16 mouse cellular contexts compared by ENCODE assay signal in genomic region chr19:27336126-27336917, GRCm38 (mm10). TPM values are rescaled to one million over a fixed set of nuclear protein-coding genes. Genes with fewer than 3 reads are reported as not detected.
DNase-seq lines count a peak whose midpoint lies in the region; ATAC-seq and TF ChIP-seq lines count a peak whose summit lies in the region.
"Had no signal": no experiment of that assay in that cellular context is flagged by ENCODE, and none has a peak within 500 bp of the region (broad histone marks: within the 10 kb centered on the region; RNA-seq: fewer than 3 reads in every experiment).

No protein-coding gene starts in this region.

- TF ChIP-seq POLR2A in embryonic fibroblast, embryonic 13.5 days (IDR thresholded peaks at IDR 0.05; ENCODE audit: low read depth, low read length) = no peak

- no peaks in the 10 kb centered on the region for H3K36me3 ChIP-seq in midbrain, embryonic 10.5 days
- no peaks in the 10 kb centered on the region for H3K36me3 ChIP-seq in midbrain, embryonic 15.5 days (replicated peaks)
- H3K36me3 ChIP-seq in heart, embryonic 15.5 days = no peaks in the 10 kb centered on the region
- no peaks in the 10 kb centered on the region for H3K36me3 ChIP-seq in hindbrain, embryonic 11.5 days (ENCODE audit: control insufficient read depth, insufficient read depth, low read length)
- H3K36me3 ChIP-seq: midbrain, embryonic 12.5 days; neural tube, embryonic 12.5 days; stomach, embryonic 15.5 days had no signal

- H3K27ac ChIP-seq in midbrain, embryonic 10.5 days (replicated peaks) = 0 out of 2 replicates have a peak overlapping the region, but pooled peaks have one; percentile 42
- H3K27ac ChIP-seq in midbrain, embryonic 15.5 days = no peak overlapping the region
- peak overlapping the region; percentile 7 for H3K27ac ChIP-seq in embryonic fibroblast, embryonic 13.5 days (ENCODE audit: insufficient read depth, low read length)
- H3K27ac ChIP-seq in heart, embryonic 15.5 days = peak overlapping the region; percentile 18; the same call in 1 of the 2 replicates
- no peak overlapping the region for H3K27ac ChIP-seq in hindbrain, embryonic 11.5 days (ENCODE audit: low read depth, low read length)
- H3K27ac ChIP-seq: forebrain, embryonic 13.5 days; hindbrain, postnatal 0 days; kidney, postnatal 0 days; liver, embryonic 14.5 days; midbrain, embryonic 12.5 days; neural tube, embryonic 12.5 days; stomach, embryonic 15.5 days had no signal

- no peaks in the 10 kb centered on the region for H3K27me3 ChIP-seq in midbrain, embryonic 10.5 days (ENCODE audit: low read depth, poor library complexity, severe bottlenecking)
- no peaks in the 10 kb centered on the region for H3K27me3 ChIP-seq in midbrain, embryonic 15.5 days (replicated peaks)
- H3K27me3 ChIP-seq in heart, embryonic 15.5 days = 0 out of 2 replicates have a peak, but pooled peaks cover 10% of the 10 kb centered on the region
- no peaks in the 10 kb centered on the region for H3K27me3 ChIP-seq in hindbrain, embryonic 11.5 days (ENCODE audit: control insufficient read depth, insufficient read depth, low read length)
- H3K27me3 ChIP-seq: forebrain, embryonic 13.5 days; midbrain, embryonic 12.5 days; neural tube, embryonic 12.5 days; stomach, embryonic 15.5 days had no signal

- H3K9ac ChIP-seq in midbrain, embryonic 15.5 days = no peak overlapping the region
- H3K9ac ChIP-seq in heart, embryonic 15.5 days = no peak overlapping the region
- H3K9ac ChIP-seq in hindbrain, embryonic 11.5 days (ENCODE audit: low read depth, low read length) = no peak overlapping the region
- H3K9ac ChIP-seq: forebrain, embryonic 13.5 days; liver, embryonic 14.5 days; midbrain, embryonic 12.5 days; neural tube, embryonic 12.5 days; stomach, embryonic 15.5 days had no signal

- no peak for TF ChIP-seq CTCF in embryonic fibroblast, embryonic 13.5 days (IDR thresholded peaks at IDR 0.05; ENCODE audit: borderline replicate concordance, insufficient read depth, low read length)

- H3K4me1 ChIP-seq in midbrain, embryonic 10.5 days = peaks cover 11% of the 10 kb centered on the region; the same call in 1 of the 2 replicates
- H3K4me1 ChIP-seq in midbrain, embryonic 15.5 days = no peaks in the 10 kb centered on the region
- peaks cover 6% of the 10 kb centered on the region; the same call in 1 of the 2 replicates for H3K4me1 ChIP-seq in embryonic fibroblast, embryonic 13.5 days (ENCODE audit: control insufficient read depth, insufficient read depth, low read length)
- H3K4me1 ChIP-seq in heart, embryonic 15.5 days (replicated peaks) = no peaks in the 10 kb centered on the region
- H3K4me1 ChIP-seq in hindbrain, embryonic 11.5 days (replicated peaks; ENCODE audit: control insufficient read depth, insufficient read depth, low read length) = no peaks in the 10 kb centered on the region
- H3K4me1 ChIP-seq: midbrain, embryonic 12.5 days; neural tube, embryonic 12.5 days; stomach, embryonic 15.5 days had no signal

- WGBS in midbrain, embryonic 10.5 days = 82% methylated on average over 4 of the region's 4 CpGs
- WGBS in midbrain, embryonic 15.5 days = 73% methylated on average over 4 of the region's 4 CpGs
- WGBS in heart, embryonic 15.5 days = 71% methylated on average over 4 of the region's 4 CpGs
- 79% methylated on average over 4 of the region's 4 CpGs for WGBS in hindbrain, embryonic 11.5 days

- ATAC-seq in midbrain, embryonic 15.5 days (replicated peaks) = no peak
- no peak for ATAC-seq in heart, embryonic 15.5 days (replicated peaks; ENCODE audit: insufficient number of reproducible peaks, insufficient read depth, low FRiP score, low read depth)
- ATAC-seq in hindbrain, embryonic 11.5 days (ENCODE audit: low FRiP score) = no peak
- ATAC-seq: forebrain, embryonic 13.5 days; hindbrain, postnatal 0 days had no signal

- H3K4me2 ChIP-seq in midbrain, embryonic 15.5 days = no peak overlapping the region
- H3K4me2 ChIP-seq in heart, embryonic 15.5 days = no peak overlapping the region
- H3K4me2 ChIP-seq in hindbrain, embryonic 11.5 days (replicated peaks; ENCODE audit: low read depth, low read length) = no peak overlapping the region
- H3K4me2 ChIP-seq: forebrain, embryonic 13.5 days; midbrain, embryonic 12.5 days; neural tube, embryonic 12.5 days; stomach, embryonic 15.5 days had no signal

- DNase-seq in midbrain, embryonic 10.5 days (ENCODE audit: low spot score) = no peak
- DNase-seq in ovary, postnatal 10 days (ENCODE audit: low spot score) = peak; percentile 9
- no peak for DNase-seq in hindbrain, embryonic 11.5 days (ENCODE audit: low spot score)
- no peak for DNase-seq in spleen, postnatal 4 days (ENCODE audit: low spot score in 2 of 2)
- DNase-seq: cerebellum, adult 8-10 months; right cerebral cortex, postnatal 25 days had no signal

- no peak overlapping the region for H3K4me3 ChIP-seq in midbrain, embryonic 10.5 days
- no peak overlapping the region for H3K4me3 ChIP-seq in midbrain, embryonic 15.5 days
- H3K4me3 ChIP-seq in embryonic fibroblast, embryonic 13.5 days (ENCODE audit: insufficient read depth, low read length) = no peak overlapping the region
- H3K4me3 ChIP-seq in heart, embryonic 15.5 days = no peak overlapping the region
- no peak overlapping the region for H3K4me3 ChIP-seq in hindbrain, embryonic 11.5 days (ENCODE audit: low read depth, low read length)
- H3K4me3 ChIP-seq: forebrain, embryonic 13.5 days; midbrain, embryonic 12.5 days; neural tube, embryonic 12.5 days; stomach, embryonic 15.5 days had no signal

- no peaks in the 10 kb centered on the region for H3K9me3 ChIP-seq in midbrain, embryonic 10.5 days (replicated peaks)
- no peaks in the 10 kb centered on the region for H3K9me3 ChIP-seq in midbrain, embryonic 15.5 days
- H3K9me3 ChIP-seq in heart, embryonic 15.5 days (replicated peaks) = no peaks in the 10 kb centered on the region
- no peaks in the 10 kb centered on the region for H3K9me3 ChIP-seq in hindbrain, embryonic 11.5 days (ENCODE audit: control insufficient read depth, low read length)
- H3K9me3 ChIP-seq: forebrain, embryonic 13.5 days; midbrain, embryonic 12.5 days; neural tube, embryonic 12.5 days; stomach, embryonic 15.5 days had no signal

RNA-seq across cellular contexts. Expression of gene Kcnv2, which starts 13.9 kb away (rescaled TPM):
- polyA plus RNA-seq in midbrain, embryonic 10.5 days (2016; fragmentation: Nextera tagmentation; extraction: Ambion mirVana) = 0.12 and 0.15 TPM in 2 replicates
- 0.03 and 0.04 TPM in 2 replicates for polyA plus RNA-seq in midbrain, embryonic 15.5 days (2015; fragmentation: Nextera tagmentation; extraction: Ambion mirVana)
- polyA plus RNA-seq in embryonic fibroblast, embryonic 13.5 days (2011; ENCODE audit: insufficient read length, low read depth, missing spikeins) = not detected in 2 replicates
- 0.03 and 0.05 TPM in 2 replicates for polyA plus RNA-seq in heart, embryonic 15.5 days (2015; fragmentation: Nextera tagmentation; extraction: Ambion mirVana)
- polyA plus RNA-seq in hindbrain, embryonic 11.5 days (2014; fragmentation: Nextera tagmentation; extraction: Ambion mirVana) = 0.05 and 0.08 TPM in 2 replicates
- polyA plus RNA-seq: forebrain, embryonic 13.5 days; liver, embryonic 14.5 days had no signal

Comparison
In these comparisons a context has a peak if more than half of its experiments do, and no peak if none do; other contexts are left out.
1. H3K27ac ChIP-seq: peak in midbrain, embryonic 10.5 days (single experiment), embryonic fibroblast, embryonic 13.5 days (single experiment) and heart, embryonic 15.5 days (single experiment); none in midbrain, embryonic 15.5 days (single experiment) and hindbrain, embryonic 11.5 days (single experiment).